Mouse (Mus musculus) kidney, adult 18-20 months (tissue): ENCODE measurements around the gene Epx.
A peak's percentile ranks its signal among the peaks of the same experiment; 100 is the strongest.

ENCODE experiments used
- DNase-seq: peaks from one replicate; pipeline ENCODE4 v3.0.0; 2021

The Epx gene

DNA sequence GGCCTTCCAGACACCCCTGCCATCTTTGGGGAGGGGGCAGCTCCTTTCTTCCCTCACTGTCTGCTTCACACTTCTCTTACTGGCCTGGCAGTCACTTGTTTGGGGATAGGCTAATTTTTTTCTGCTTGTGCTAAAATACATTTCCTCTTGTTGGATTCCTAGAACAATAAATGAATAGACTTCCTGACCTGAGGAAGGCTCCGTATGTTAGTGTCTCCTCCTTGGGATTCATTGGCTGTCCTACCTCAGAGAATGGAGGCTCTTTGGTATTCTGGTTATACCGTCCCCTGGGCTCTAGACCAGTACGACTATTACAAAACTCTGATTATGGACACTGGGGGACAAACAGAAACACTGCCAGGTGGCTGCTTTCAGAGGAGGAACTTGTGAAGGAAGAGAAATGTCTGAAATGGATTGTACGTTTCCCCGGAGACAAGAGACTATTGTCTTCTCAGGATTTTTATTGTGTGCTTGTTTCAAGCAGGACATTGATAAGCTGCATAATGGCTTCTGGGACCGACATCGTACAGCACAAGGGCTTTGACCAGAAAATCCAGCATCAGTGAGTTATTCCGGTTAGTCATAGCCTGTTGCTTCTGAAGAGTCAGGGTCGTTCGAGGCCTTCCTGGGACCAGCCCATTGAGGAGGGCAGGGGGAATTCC is 47.0 kb downstream of the Epx start, which contains the start of gene Lpo:
Gene Lpo, minus strand, starts transcription at position 51 of the 662 bp plus-strand sequence.
- no peak for DNase-seq

- no peak for DNase-seq
Observed at GRCm38 (mm10) chr11:87821502-87821901, 53.8 kb downstream of the Epx start.

DNA sequence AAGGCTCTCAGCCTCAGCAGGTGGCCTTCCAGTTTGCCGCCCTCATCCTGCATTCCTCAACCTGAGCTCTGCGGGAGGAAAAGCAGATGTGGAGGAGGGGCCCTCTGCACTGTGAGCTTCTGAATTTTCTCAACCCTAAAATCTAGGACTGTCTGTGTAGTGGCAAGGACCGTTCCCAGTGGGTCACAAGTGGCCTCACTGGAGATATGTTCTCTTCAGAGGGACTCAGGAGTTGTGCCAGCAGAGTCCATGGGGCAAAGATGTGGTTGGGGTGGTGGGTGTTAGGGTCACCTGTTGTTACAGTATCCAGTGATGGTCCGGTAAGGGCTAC is 57.9 kb downstream of the Epx start:
- no peak for DNase-seq

DNA sequence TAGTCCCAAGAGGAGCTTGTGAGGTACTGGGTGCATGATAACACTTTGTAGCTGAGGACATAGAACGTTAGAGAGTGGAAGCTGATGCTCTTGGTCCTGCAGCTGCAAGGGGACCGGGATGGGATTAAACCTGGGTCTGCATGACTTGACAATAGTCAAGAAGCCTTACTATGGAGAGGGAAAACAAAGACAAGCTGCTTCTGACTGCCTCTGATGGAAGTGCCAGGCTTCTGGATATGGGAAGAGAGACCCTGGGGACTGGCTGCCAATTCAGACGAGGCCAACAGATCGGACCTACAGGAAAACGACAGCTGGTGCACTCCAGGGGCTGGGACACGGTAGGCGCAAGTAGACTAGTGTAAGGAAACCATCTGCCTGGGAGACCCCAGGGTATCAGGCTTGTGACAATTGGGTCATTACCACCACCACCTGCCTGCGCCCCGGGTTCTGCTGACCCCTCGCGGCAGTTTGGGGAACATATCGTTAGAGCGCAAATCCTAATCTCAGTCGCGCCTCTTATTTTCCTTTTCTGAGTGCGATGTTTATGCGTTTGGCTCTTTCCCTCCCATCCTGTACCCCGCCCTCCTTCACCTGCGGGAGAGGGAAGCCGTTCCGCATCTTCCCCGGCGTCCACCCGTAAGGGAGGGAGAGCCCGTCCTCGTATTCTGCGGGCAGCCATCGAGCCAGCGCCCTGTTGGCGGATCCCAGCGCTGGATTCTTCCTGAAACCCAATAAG is 58.5 kb downstream of the Epx start:
- DNase-seq: peak; percentile 43

DNA sequence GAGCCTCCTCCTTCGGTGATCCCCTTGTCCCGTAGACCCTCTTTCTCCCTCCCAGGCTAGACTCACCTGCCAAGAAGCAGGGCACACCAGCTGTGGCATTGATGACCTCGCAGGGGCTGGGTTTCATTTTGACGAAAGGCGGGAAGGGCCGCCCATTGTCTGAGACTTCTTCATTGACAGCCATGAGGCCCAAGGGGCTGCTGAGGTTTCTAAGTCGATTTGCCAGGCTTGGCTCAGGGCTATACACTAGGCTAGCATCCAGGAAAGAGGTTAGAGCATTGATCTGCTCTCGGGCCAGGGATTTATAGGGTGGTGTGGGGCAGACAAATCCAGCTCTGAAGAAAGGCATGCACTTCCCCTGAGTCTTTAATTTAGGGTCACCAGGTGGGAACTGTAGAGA is 60.5 kb downstream of the Epx start:
- DNase-seq: no peak
